Mouse (Mus musculus) neural tube, embryonic 12.5 days (tissue): ENCODE data around the gene Abca7. TPM values are rescaled to one million over a fixed set of nuclear protein-coding genes. Genes with fewer than 3 reads are reported as not detected.
A peak's percentile ranks its signal among the peaks of the same experiment; 100 is the strongest.

Experiments
- ATAC-seq: fragments of 200-750 bp; cut with Nextera tagmentation; 2 replicates; pipeline ENCODE4 v1.8.0; 2017; ENCODE audit warnings: low read depth, mild to moderate bottlenecking, moderate TSS enrichment, moderate library complexity; ENCODE audit not compliant: low FRiP score
- H3K27ac ChIP-seq: fragments of 300-500 bp; sonication (generic); 2 replicates; pipeline ENCODE4 v1.5.1; 2016
- H3K27me3 ChIP-seq: fragments of 300-500 bp; sonication (generic); replicated peaks from 2 replicates; pipeline ENCODE4 v1.6.1; 2016; ENCODE audit warnings: mild to moderate bottlenecking
- H3K36me3 ChIP-seq: fragments of 300-500 bp; sonication (generic); 2 replicates; pipeline ENCODE4 v1.6.1; 2016; ENCODE audit warnings: mild to moderate bottlenecking
- H3K4me1 ChIP-seq: fragments of 300-500 bp; sonication (generic); 2 replicates; pipeline ENCODE4 v1.6.1; 2016
- H3K4me2 ChIP-seq: fragments of 300-500 bp; sonication (generic); replicated peaks from 2 replicates; pipeline ENCODE4 v1.6.1; 2016; ENCODE audit warnings: mild to moderate bottlenecking
- H3K4me3 ChIP-seq: fragments of 300-500 bp; sonication (generic); 2 replicates; pipeline ENCODE4 v1.5.1; 2016
- H3K9ac ChIP-seq: fragments of 300-500 bp; sonication (generic); 2 replicates; pipeline ENCODE4 v1.6.1; 2016; ENCODE audit warnings: mild to moderate bottlenecking
- H3K9me3 ChIP-seq: fragments of 300-500 bp; sonication (generic); 2 replicates; pipeline ENCODE4 v1.6.1; 2016; ENCODE audit warnings: mild to moderate bottlenecking
- WGBS: fragments of 180-500 bp; shearing (Covaris S2); methylation state at CpG from one replicate; pipeline ENCODE4 v1.1.7; 2016; 5-methylcytosine and 5-hydroxymethylcytosine counted together
- polyA plus RNA-seq: library from polyadenylated mRNA; unstranded; fragments of >200 nt; fragmentation: Nextera tagmentation; extraction: Ambion mirVana; gene quantifications from 2 replicates; pipeline ENCODE4 v1.2.1, GENCODE M21; 2016

The Abca7 gene
- polyA plus RNA-seq, 1 experiment from 2014 or later, result 10.7 TPM

- ATAC-seq, result no peak
- H3K36me3 ChIP-seq, result peaks cover 4% of the 10 kb centered on the region; the same call in 1 of the 2 replicates
Observed at GRCm38 (mm10) chr10:79987771-79988505, 8.4 kb upstream of the Abca7 start.

GRCm38 (mm10) chr10:79988506-79989271, 7.6 kb upstream of the Abca7 start, which contains the start of gene Cnn2:
TSS of gene Cnn2 (plus strand) at chr10:79988584.
- no peak for ATAC-seq
- under 1% methylated on average over 59 of the region's 59 CpGs for WGBS
- Histone ChIP-seq H3K9ac (peak within 1 kb of the TSS; percentile 44; the same call in 1 of the 2 replicates), H3K4me1 (peaks cover 24% of the 10 kb centered on the region), H3K36me3 (peaks cover 7% of the 10 kb centered on the region), H3K27me3 (peaks cover 40% of the 10 kb centered on the region), H3K9me3 (0 out of 2 replicates have a peak, but pooled peaks cover 3% of the 10 kb centered on the region), H3K27ac (no peak within 1 kb of the TSS), H3K4me3 (peak within 1 kb of the TSS; percentile 46), H3K4me2 (peak within 1 kb of the TSS; percentile 58)

More at GRCm38 (mm10) chr10:79987771-79988505, 8.4 kb upstream of the Abca7 start:
- Histone ChIP-seq H3K4me1 (peaks cover 31% of the 10 kb centered on the region), H3K27ac (no peak overlapping the region), H3K27me3 (peaks cover 40% of the 10 kb centered on the region), H3K4me3 (peak overlapping the region; percentile 46), H3K4me2 (peak overlapping the region; percentile 58), H3K9me3 (0 out of 2 replicates have a peak, but pooled peaks cover 3% of the 10 kb centered on the region), H3K9ac (peak overlapping the region; percentile 44; the same call in 1 of the 2 replicates)
- WGBS, result 9% methylated on average over 27 of the region's 27 CpGs

- Histone ChIP-seq H3K4me2 (peak overlapping the region; percentile 58), H3K9ac (no peak overlapping the region), H3K36me3 (peaks cover 8% of the 10 kb centered on the region), H3K27ac (no peak overlapping the region), H3K27me3 (peaks cover 40% of the 10 kb centered on the region), H3K9me3 (0 out of 2 replicates have a peak, but pooled peaks cover 3% of the 10 kb centered on the region), H3K4me3 (peak overlapping the region; percentile 46), H3K4me1 (peaks cover 24% of the 10 kb centered on the region)
- no peak for ATAC-seq
- 33% methylated on average over 8 of the region's 8 CpGs for WGBS
Observed at GRCm38 (mm10) chr10:79989272-79989786, 7.0 kb upstream of the Abca7 start.

- Histone ChIP-seq H3K9ac (0 out of 2 replicates have a peak overlapping the region, but pooled peaks have one; percentile 29), H3K27ac (no peak overlapping the region), H3K36me3 (peaks cover 8% of the 10 kb centered on the region), H3K27me3 (peaks cover 40% of the 10 kb centered on the region), H3K4me3 (peak overlapping the region; percentile 46), H3K9me3 (0 out of 2 replicates have a peak, but pooled peaks cover 3% of the 10 kb centered on the region), H3K4me2 (peak overlapping the region; percentile 58), H3K4me1 (peaks cover 24% of the 10 kb centered on the region)
- no peak for ATAC-seq
- 13% methylated on average over 15 of the region's 15 CpGs for WGBS
Observed at GRCm38 (mm10) chr10:79989870-79990269, 6.4 kb upstream of the Abca7 start.

- Histone ChIP-seq H3K4me2 (no peak overlapping the region), H3K27ac (no peak overlapping the region), H3K36me3 (peaks cover 8% of the 10 kb centered on the region), H3K9ac (no peak overlapping the region), H3K27me3 (peaks cover 40% of the 10 kb centered on the region), H3K4me1 (peaks cover 20% of the 10 kb centered on the region), H3K9me3 (0 out of 2 replicates have a peak, but pooled peaks cover 3% of the 10 kb centered on the region), H3K4me3 (0 out of 2 replicates have a peak overlapping the region, but pooled peaks have one; percentile 16)
- WGBS, result 59% methylated on average over 12 of the region's 12 CpGs
- ATAC-seq, result no peak
Observed at GRCm38 (mm10) chr10:79991099-79991498, 5.2 kb upstream of the Abca7 start.

GRCm38 (mm10) chr10:79991548-79991947, 4.7 kb upstream of the Abca7 start:
- Histone ChIP-seq H3K9ac (no peak overlapping the region), H3K27ac (no peak overlapping the region), H3K4me3 (no peak overlapping the region), H3K36me3 (peaks cover 8% of the 10 kb centered on the region), H3K27me3 (peaks cover 40% of the 10 kb centered on the region), H3K4me2 (no peak overlapping the region), H3K4me1 (peaks cover 18% of the 10 kb centered on the region), H3K9me3 (0 out of 2 replicates have a peak, but pooled peaks cover 3% of the 10 kb centered on the region)
- WGBS, result 86% methylated on average over 6 of the region's 6 CpGs
- no peak for ATAC-seq

- Histone ChIP-seq H3K36me3 (peaks cover 8% of the 10 kb centered on the region), H3K4me3 (no peak overlapping the region), H3K27ac (no peak overlapping the region), H3K9me3 (0 out of 2 replicates have a peak, but pooled peaks cover 3% of the 10 kb centered on the region), H3K9ac (no peak overlapping the region), H3K27me3 (peaks cover 15% of the 10 kb centered on the region), H3K4me2 (no peak overlapping the region), H3K4me1 (peaks cover 15% of the 10 kb centered on the region)
- ATAC-seq, result no peak
- 91% methylated on average over 16 of the region's 16 CpGs for WGBS
Observed at GRCm38 (mm10) chr10:79994397-79995115, 1.7 kb upstream of the Abca7 start.

- H3K4me2 ChIP-seq, result peak overlapping the region; percentile 79
- no peak for ATAC-seq
- H3K4me3 ChIP-seq, result peak overlapping the region; percentile 52; the same call in 1 of the 2 replicates
- 98% methylated on average over 1 of the region's 1 CpGs for WGBS
- H3K4me1 ChIP-seq, result peaks cover 11% of the 10 kb centered on the region
- H3K9me3 ChIP-seq, result 0 out of 2 replicates have a peak, but pooled peaks cover 3% of the 10 kb centered on the region
- H3K36me3 ChIP-seq, result peaks cover 8% of the 10 kb centered on the region
- no peak overlapping the region for H3K9ac ChIP-seq
- no peak overlapping the region for H3K27ac ChIP-seq
- H3K27me3 ChIP-seq, result peaks cover 9% of the 10 kb centered on the region
Observed at GRCm38 (mm10) chr10:79995636-79996035, 658 bp upstream of the Abca7 start.

- Histone ChIP-seq H3K27ac (peak overlapping the region; percentile 26; the same call in 1 of the 2 replicates), H3K4me2 (peak overlapping the region; percentile 79), H3K9me3 (no peaks in the 10 kb centered on the region), H3K36me3 (peaks cover 5% of the 10 kb centered on the region; the same call in 1 of the 2 replicates), H3K27me3 (peaks cover 15% of the 10 kb centered on the region), H3K4me3 (peak overlapping the region; percentile 52), H3K9ac (peak overlapping the region; percentile 61), H3K4me1 (peaks cover 11% of the 10 kb centered on the region)
- peak; percentile 82 for ATAC-seq
- under 1% methylated on average over 35 of the region's 35 CpGs for WGBS
Observed at GRCm38 (mm10) chr10:79997034-79997760, 903 bp downstream of the Abca7 start.

GRCm38 (mm10) chr10:79997819-79998218, 1.5 kb downstream of the Abca7 start:
- no peaks in the 10 kb centered on the region for H3K9me3 ChIP-seq
- peak overlapping the region; percentile 52 for H3K4me3 ChIP-seq
- H3K27ac ChIP-seq, result 0 out of 2 replicates have a peak overlapping the region, but pooled peaks have one; percentile 20
- peak overlapping the region; percentile 51 for H3K9ac ChIP-seq
- peaks cover 5% of the 10 kb centered on the region; the same call in 1 of the 2 replicates for H3K36me3 ChIP-seq
- ATAC-seq, result peak; percentile 46
- peak overlapping the region; percentile 79 for H3K4me2 ChIP-seq
- peaks cover 12% of the 10 kb centered on the region for H3K4me1 ChIP-seq
- WGBS, result 9% methylated on average over 15 of the region's 15 CpGs
- peaks cover 21% of the 10 kb centered on the region for H3K27me3 ChIP-seq

- no peak overlapping the region for H3K4me2 ChIP-seq
Observed at GRCm38 (mm10) chr10:80001945-80002344, 5.7 kb downstream of the Abca7 start.

More at GRCm38 (mm10) chr10:80001945-80002344, 5.7 kb downstream of the Abca7 start:
- Histone ChIP-seq H3K4me3 (no peak overlapping the region), H3K27ac (no peak overlapping the region), H3K27me3 (peaks cover 35% of the 10 kb centered on the region), H3K9me3 (no peaks in the 10 kb centered on the region), H3K4me1 (peaks cover 19% of the 10 kb centered on the region), H3K36me3 (no peaks in the 10 kb centered on the region), H3K9ac (no peak overlapping the region)
- ATAC-seq, result no peak
- WGBS, result 84% methylated on average over 9 of the region's 9 CpGs
